Mouse (Mus musculus): ENCODE results near the gene Sohlh2. TPM values are rescaled to one million over a fixed set of nuclear protein-coding genes. Genes with fewer than 3 reads are reported as not detected.

Gene Sohlh2
- total and polyA plus RNA-seq, 3 experiments: not detected

GRCm38 (mm10) chr3:55248048-55248447 lies 66.2 kb downstream of the Sohlh2 start:
- no peak for TF ChIP-seq PAX5 (IDR thresholded peaks at IDR 0.05; ENCODE audit: low read length)
- TF ChIP-seq KAT2A (IDR thresholded peaks at IDR 0.05; ENCODE audit: insufficient replicate concordance, low read length): no peak
- no peak for TF ChIP-seq JUN (IDR thresholded peaks at IDR 0.05; ENCODE audit: insufficient read depth, low read depth, low read length)
- TF ChIP-seq ZNF384 (IDR thresholded peaks at IDR 0.05; ENCODE audit: low read depth, low read length): no peak
- no peak for TF ChIP-seq EP300 (IDR thresholded peaks at IDR 0.05; ENCODE audit: low read length)
- TF ChIP-seq SMC3 (IDR thresholded peaks at IDR 0.05; ENCODE audit: low read depth, low read length): no peak
- TF ChIP-seq MEF2A (IDR thresholded peaks at IDR 0.05; ENCODE audit: borderline replicate concordance, low read depth, low read length): no peak
- no peak for TF ChIP-seq NRF1 (IDR thresholded peaks at IDR 0.05; ENCODE audit: low read depth, low read length)
- Histone ChIP-seq H3K4me3 (replicated peaks in 1 of 3; ENCODE audit: low read depth in 2 of 3, low read length in 2 of 3, poor library complexity in 1 of 3) (no peak overlapping the region), H3K27ac (ENCODE audit: insufficient read depth, low read depth) (no peak overlapping the region), H3K36me3 (replicated peaks in 1 of 2; ENCODE audit: control insufficient read depth in 1 of 2, insufficient read depth in 1 of 2, low read length in 1 of 2) (no peaks in the 10 kb centered on the region), H3K9me3 (replicated peaks; ENCODE audit: low read length) (peaks cover 71% of the 10 kb centered on the region), H3K27me3 (replicated peaks) (no peaks in the 10 kb centered on the region), H3K9ac (ENCODE audit: insufficient read depth, low read depth) (no peak overlapping the region), H3K4me2 (ENCODE audit: insufficient read depth, low read depth, poor library complexity, severe bottlenecking) (no peak overlapping the region), H3K79me2 (replicated peaks; ENCODE audit: control insufficient read depth, extremely low read depth, insufficient read depth, poor library complexity, severe bottlenecking) (no peaks in the 10 kb centered on the region), H3K4me1 (ENCODE audit: control insufficient read depth in 1 of 2, insufficient read depth in 2 of 2) (no peaks in the 10 kb centered on the region)
- DNase-seq (ENCODE audit: extremely low read depth): no peak
- in situ Hi-C loops (cut with MboI; ENCODE audit: low pct_ligation_motif_present, low pct_unique_long_range_greater_than_20kb, low sequenced_read_pairs): no loop called here
- dilution Hi-C loops (cut with MboI; ENCODE audit: extremely low pct_ligation_motif_present, extremely low pct_unique_long_range_greater_than_20kb, low sequenced_read_pairs): no loop called here

GRCm38 (mm10) chr3:55248508-55248907 lies 66.7 kb downstream of the Sohlh2 start:
- Histone ChIP-seq H3K4me3 (replicated peaks in 1 of 3; ENCODE audit: low read depth in 2 of 3, low read length in 2 of 3, poor library complexity in 1 of 3) (no peak overlapping the region), H3K27me3 (replicated peaks) (no peaks in the 10 kb centered on the region), H3K27ac (ENCODE audit: insufficient read depth, low read depth) (no peak overlapping the region), H3K79me2 (replicated peaks; ENCODE audit: control insufficient read depth, extremely low read depth, insufficient read depth, poor library complexity, severe bottlenecking) (no peaks in the 10 kb centered on the region), H3K4me1 (ENCODE audit: control insufficient read depth in 1 of 2, insufficient read depth in 2 of 2) (no peaks in the 10 kb centered on the region), H3K9ac (ENCODE audit: insufficient read depth, low read depth) (no peak overlapping the region), H3K36me3 (replicated peaks in 1 of 2; ENCODE audit: control insufficient read depth in 1 of 2, insufficient read depth in 1 of 2, low read length in 1 of 2) (no peaks in the 10 kb centered on the region), H3K9me3 (replicated peaks; ENCODE audit: low read length) (peaks cover 69% of the 10 kb centered on the region), H3K4me2 (ENCODE audit: insufficient read depth, low read depth, poor library complexity, severe bottlenecking) (no peak overlapping the region)
- dilution Hi-C loops (cut with MboI; ENCODE audit: extremely low pct_ligation_motif_present, extremely low pct_unique_long_range_greater_than_20kb, low sequenced_read_pairs) (no loop called here), in situ Hi-C loops (cut with MboI; ENCODE audit: low pct_ligation_motif_present, low pct_unique_long_range_greater_than_20kb, low sequenced_read_pairs) (no loop called here)
- TF ChIP-seq PAX5 (IDR thresholded peaks at IDR 0.05; ENCODE audit: low read length) (no peak), ELF1 (IDR thresholded peaks at IDR 0.05; ENCODE audit: low read depth, low read length) (no peak), MYC (IDR thresholded peaks at IDR 0.05; ENCODE audit: low read depth, low read length) (no peak), ZKSCAN1 (IDR thresholded peaks at IDR 0.05; ENCODE audit: borderline replicate concordance, low read depth, low read length) (no peak), TBP (conservative IDR thresholded peaks at IDR 0.05; ENCODE audit: low read depth, low read length) (no peak), ZNF384 (IDR thresholded peaks at IDR 0.05; ENCODE audit: low read depth, low read length) (no peak)
- DNase-seq (ENCODE audit: extremely low read depth): no peak

GRCm38 (mm10) chr3:55250631-55251030 lies 68.8 kb downstream of the Sohlh2 start:
- Histone ChIP-seq H3K27ac (ENCODE audit: insufficient read depth, low read depth) (no peak overlapping the region), H3K79me2 (replicated peaks; ENCODE audit: control insufficient read depth, extremely low read depth, insufficient read depth, poor library complexity, severe bottlenecking) (no peaks in the 10 kb centered on the region), H3K9ac (ENCODE audit: insufficient read depth, low read depth) (no peak overlapping the region), H3K27me3 (replicated peaks) (no peaks in the 10 kb centered on the region), H3K9me3 (replicated peaks; ENCODE audit: low read length) (peaks cover 66% of the 10 kb centered on the region), H3K36me3 (replicated peaks in 1 of 2; ENCODE audit: control insufficient read depth in 1 of 2, insufficient read depth in 1 of 2, low read length in 1 of 2) (no peaks in the 10 kb centered on the region), H3K4me2 (ENCODE audit: insufficient read depth, low read depth, poor library complexity, severe bottlenecking) (no peak overlapping the region), H3K4me3 (replicated peaks in 1 of 3; ENCODE audit: low read depth in 2 of 3, low read length in 2 of 3, poor library complexity in 1 of 3) (no peak overlapping the region), H3K4me1 (ENCODE audit: control insufficient read depth in 1 of 2, insufficient read depth in 2 of 2) (no peaks in the 10 kb centered on the region)
- no peak for DNase-seq (ENCODE audit: extremely low read depth)
- in situ Hi-C loops (cut with MboI; ENCODE audit: low pct_ligation_motif_present, low pct_unique_long_range_greater_than_20kb, low sequenced_read_pairs) (no loop called here), dilution Hi-C loops (cut with MboI; ENCODE audit: extremely low pct_ligation_motif_present, extremely low pct_unique_long_range_greater_than_20kb, low sequenced_read_pairs) (no loop called here)
- TF ChIP-seq ZMIZ1 (IDR thresholded peaks at IDR 0.05; ENCODE audit: low read depth, low read length) (no peak), POLR2AphosphoS2 (IDR thresholded peaks at IDR 0.05; ENCODE audit: low read depth, low read length) (no peak), BHLHE40 (IDR thresholded peaks at IDR 0.05; ENCODE audit: low read depth, low read length) (no peak), UBTF (IDR thresholded peaks at IDR 0.05; ENCODE audit: low read depth, low read length) (no peak), ZKSCAN1 (IDR thresholded peaks at IDR 0.05; ENCODE audit: borderline replicate concordance, low read depth, low read length) (no peak), ELF1 (IDR thresholded peaks at IDR 0.05; ENCODE audit: low read depth, low read length) (no peak), ZC3H11A (IDR thresholded peaks at IDR 0.05; ENCODE audit: low read depth, low read length) (no peak), JUN (IDR thresholded peaks at IDR 0.05; ENCODE audit: insufficient read depth, low read depth, low read length) (no peak), RAD21 (IDR thresholded peaks at IDR 0.05; ENCODE audit: low read depth, low read length) (no peak), CTCF (conservative IDR thresholded peaks at IDR 0.05 in 1 of 2, IDR thresholded peaks at IDR 0.05 in 1 of 2; ENCODE audit: low read depth in 2 of 2, low read length in 2 of 2) (no peak), MYC (IDR thresholded peaks at IDR 0.05; ENCODE audit: low read depth, low read length) (no peak), MAFK (IDR thresholded peaks at IDR 0.05; ENCODE audit: insufficient replicate concordance, low read length) (no peak), PAX5 (IDR thresholded peaks at IDR 0.05; ENCODE audit: low read length) (no peak), GABPA (IDR thresholded peaks at IDR 0.05; ENCODE audit: insufficient replicate concordance, low read depth, low read length) (no peak), EP300 (IDR thresholded peaks at IDR 0.05; ENCODE audit: low read length) (no peak), MAX (IDR thresholded peaks at IDR 0.05; ENCODE audit: low read length) (no peak), MEF2A (IDR thresholded peaks at IDR 0.05; ENCODE audit: borderline replicate concordance, low read depth, low read length) (no peak), RCOR1 (conservative IDR thresholded peaks at IDR 0.05; ENCODE audit: low read depth, low read length) (no peak), CHD2 (IDR thresholded peaks at IDR 0.05; ENCODE audit: low read length) (no peak)

Measured in CH12.LX (cell line).